Mouse (Mus musculus) embryo, embryonic 11 days (tissue): ENCODE data around the gene 1190002N15Rik.

ENCODE experiments used
- DNase-seq: peaks from one replicate; pipeline ENCODE4 v3.0.0-alpha.2; 2015

1190002N15Rik gene

DNA sequence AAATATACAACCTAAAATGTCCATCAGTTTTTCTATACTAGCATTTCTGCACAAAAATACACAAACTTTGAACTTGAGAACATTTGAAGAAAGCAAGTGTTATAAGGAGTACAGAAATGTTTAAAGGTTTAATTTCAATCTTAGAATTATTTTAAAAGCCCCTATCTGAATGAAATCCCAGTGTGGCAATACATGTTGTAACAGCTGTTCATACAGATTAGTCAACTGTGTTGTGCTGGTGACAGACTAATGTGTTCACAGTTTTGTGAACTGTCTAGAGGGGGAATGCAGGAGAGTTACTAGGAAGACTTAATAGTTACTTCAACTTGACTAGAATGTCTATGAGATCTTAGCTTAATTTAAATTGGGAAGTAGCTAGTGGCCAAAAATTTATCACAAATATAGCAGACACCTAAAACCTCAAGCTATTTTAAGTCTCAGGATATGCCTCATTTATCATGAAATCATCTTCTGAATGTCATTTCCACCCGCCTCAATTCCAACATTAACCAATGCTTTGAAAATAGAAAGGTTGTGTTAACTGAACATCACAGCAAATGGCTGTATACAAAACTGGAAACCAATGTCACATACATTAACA is 8.6 kb downstream of the 1190002N15Rik start:
- DNase-seq: no peak

DNA sequence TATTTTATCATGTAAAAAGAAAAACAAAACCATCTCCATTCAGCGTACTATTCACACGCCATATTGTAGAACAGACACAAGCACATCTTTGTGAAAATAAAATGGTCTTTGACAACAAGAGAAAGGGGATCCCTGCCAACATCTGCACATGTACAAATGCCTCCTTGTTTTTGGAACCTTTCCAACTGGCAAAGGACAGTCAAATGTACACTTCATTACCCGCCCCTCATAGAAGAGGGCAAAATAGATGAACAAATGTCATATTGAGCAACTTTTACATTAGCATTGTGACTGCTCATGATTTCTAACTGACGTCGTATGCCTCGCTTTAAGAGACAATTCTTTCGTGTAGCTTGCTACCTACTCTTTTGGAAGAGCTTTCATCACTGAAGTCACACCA is 11.4 kb downstream of the 1190002N15Rik start:
- no peak for DNase-seq

DNA sequence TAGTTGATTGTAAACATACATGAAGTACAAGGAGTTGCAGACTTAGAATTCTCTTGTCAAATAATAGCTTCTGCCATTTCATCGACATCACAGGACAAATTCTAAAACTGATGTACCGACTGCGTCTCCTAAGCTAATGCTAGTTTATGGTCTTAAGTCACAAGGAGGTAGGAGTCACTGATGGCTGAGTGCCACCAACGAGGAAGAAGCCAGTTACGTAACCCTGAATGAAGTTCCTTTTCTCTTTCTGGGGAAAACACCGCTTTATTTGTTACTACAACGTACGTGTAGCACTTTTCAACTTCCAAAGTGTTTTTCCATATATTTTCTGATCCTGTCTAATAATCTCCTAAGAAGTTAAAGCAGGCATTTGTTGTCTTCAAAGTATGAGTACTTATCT is 25.6 kb downstream of the 1190002N15Rik start:
- DNase-seq: no peak

DNA sequence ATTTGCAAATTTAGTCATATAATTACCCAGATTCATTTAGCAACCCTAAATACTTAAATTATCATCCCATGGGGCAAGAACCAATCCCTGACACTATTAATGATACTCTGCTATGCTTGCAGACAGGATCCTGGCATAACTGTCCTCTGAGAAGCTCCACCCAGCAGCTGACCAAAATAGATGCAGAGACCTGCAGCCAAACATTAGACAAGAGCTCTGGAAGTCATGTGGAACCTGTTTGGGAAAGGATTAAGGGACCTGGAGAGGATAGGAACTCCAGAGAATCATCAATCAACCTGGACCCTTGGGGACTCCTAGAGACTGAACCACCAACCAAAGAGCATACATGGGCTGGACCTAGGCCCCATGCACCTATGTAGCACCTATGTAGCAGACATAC is 26.7 kb downstream of the 1190002N15Rik start:
- DNase-seq: no peak

DNA sequence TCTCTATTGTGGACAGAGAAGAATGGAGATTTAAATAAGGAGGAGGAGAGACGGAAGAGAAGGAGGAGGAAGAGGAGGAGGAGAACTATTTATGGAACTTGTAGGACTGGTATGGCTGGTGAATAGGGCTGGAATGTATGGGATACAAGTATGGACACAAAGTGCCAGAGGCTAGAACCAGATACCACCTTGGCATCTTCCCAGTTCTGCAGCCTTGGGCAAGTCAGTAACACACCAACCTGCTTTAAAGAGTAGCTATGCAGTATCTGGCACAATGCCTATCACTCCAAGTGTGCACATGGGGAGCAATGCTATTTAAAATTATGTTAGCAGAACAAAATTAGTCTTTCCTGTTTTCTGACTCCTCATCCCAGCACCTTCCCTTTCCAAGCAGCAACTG is 30.9 kb downstream of the 1190002N15Rik start:
- DNase-seq: no peak

DNA sequence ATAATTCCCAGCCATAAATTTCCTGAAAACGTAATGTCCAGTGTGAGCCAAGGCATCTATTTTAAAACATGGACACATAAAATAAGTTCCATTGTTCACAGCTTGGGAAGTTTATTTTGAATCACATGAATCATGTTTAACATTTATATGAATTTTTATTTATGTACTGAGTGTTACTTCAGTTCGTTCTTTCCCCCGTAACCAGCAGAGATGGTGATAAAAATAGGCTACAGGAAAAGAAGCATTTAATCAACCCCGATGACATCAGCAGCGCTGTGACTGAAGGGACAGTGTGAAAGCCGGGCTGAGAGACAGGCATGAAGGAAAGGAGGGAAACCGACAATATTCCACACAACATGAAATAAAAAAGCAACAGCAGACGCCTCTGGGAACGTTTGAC is 46.4 kb downstream of the 1190002N15Rik start:
- DNase-seq: no peak

DNA sequence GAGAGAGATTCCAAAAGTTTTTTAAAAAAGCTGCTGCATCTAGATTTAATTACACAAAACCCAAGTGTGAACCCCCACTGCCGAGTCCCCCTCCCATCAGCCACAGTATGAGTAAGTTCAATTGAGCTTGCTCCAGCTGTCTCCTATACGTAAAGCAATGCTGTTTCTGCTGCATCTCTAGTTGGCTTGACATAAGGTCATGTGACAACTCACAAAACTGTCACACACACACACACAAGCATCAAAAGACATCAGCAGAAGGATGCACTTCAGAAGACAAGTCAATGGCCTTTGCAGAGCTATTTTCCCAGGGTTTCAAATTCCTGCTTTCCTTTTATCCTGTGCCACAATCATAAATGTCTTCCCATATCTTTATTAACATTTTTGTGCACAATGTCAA is 49.9 kb downstream of the 1190002N15Rik start:
- no peak for DNase-seq

DNA sequence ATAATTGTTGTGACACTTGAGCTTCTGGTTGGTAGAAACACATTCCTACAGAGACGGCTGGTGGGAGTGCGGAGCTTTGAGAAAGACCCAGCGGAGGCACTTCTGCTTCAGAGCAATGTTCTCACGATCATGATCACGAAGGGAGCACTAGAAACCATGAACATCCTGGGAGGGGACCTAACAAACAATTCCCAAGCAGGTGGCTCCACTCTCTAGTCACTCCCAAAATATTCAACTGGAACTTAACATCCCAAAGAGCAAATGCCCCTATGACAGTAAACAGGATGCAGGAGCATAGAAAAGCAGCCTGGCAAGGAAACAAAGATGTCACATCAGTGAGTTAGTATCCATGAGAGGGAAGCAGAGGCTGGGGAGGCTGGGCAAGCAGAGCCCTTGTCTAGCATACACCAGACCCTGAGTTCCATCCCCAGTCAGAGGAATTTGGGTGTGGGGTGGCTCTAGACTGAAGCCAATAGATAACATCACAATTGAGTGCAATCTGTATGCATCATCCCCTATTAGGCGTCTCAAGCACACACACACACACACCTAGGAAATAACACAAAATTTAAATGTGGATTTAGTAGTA is 54.5 kb downstream of the 1190002N15Rik start:
- no peak for DNase-seq

DNA sequence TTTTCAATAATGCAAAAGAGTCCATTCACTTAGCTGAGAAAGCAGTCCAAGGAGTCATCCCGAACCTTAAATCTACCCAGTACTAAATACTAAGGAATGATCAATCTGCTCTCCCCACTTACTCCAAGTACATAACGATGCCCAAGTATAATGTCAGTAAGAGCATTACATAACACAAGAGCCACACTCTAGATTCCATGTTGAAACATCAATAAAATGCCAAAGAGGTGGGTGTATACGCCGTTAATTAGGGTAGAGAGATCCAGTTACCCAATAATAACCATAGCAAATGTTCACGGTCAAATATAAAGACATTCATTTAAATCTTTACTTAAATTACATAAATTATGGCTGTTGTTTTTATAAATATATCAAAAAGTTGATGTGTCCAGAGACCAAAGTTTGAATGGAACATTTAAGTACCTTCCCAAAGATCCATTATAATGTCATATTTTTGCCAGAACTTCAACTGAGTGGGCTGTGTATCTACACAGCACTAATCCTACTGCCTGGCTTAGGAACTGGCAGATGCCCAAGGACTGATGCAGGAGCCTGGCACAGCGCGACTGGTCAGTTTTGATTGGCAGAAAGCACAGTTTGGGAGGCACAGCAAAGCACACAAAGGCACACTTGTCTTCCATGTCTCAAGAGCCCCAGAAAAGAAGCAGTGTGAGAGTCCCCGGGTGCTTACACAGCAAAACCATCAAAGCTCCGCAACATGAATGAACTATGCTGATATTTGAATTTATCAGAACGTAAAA is 55.5 kb downstream of the 1190002N15Rik start:
- DNase-seq: peak; percentile 16

DNA sequence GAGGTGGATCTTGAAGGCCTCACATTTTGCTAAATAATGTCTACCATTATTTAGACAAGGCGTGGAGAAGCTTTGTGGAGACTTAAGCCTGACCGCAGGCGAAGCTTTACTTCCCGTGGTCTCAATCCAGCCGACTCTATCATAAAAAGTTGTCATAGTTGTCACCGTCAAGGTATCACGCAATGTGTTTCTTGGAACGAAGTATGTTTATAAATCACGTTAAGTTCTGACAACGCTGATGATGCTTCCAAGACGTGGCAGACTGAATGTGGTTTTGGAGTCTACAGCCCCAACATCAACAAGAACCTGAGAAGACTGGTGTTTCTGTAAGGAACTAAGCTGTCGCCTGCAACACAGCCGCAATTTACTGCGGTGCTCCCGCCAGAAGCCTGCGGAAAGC is 56.8 kb downstream of the 1190002N15Rik start:
- DNase-seq: no peak

DNA sequence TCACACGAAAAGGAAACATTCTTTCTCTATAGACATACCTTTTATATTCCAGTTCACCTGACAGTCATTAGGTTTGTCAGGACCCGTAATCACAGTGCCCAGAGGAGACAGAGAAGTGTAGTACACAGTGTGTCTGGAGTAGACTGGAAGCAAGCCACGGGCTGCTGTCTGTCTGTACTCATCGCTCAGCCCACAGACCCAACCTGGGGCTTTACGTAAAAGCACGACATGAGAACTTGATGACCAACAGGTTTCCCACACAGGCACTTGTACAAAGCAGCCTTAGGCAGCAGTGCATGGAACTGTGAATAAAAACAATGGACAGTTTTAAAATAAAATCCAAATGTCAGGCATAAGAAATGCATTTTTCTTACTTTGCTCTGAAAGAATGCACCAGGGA is 58.5 kb downstream of the 1190002N15Rik start:
- DNase-seq: no peak

DNA sequence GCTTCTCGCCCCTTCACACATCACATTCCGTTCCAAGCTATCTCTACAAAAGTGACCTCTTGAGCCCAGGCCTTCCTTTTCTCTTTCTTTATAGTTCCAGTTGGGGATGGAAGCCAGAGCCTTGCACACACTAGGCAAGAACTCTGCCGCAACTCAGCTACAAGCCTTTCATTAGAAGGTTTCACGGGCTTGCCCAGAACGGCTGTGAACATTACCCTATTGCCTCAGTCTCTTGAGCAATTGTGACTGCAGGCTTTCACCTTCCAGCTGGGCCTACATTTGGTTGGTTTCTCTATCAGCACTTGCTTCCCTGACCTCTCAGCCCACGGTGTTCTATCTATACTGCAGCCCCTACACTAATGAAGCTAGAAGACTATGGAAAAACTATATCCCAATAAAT is 58.9 kb downstream of the 1190002N15Rik start:
- DNase-seq: no peak

DNA sequence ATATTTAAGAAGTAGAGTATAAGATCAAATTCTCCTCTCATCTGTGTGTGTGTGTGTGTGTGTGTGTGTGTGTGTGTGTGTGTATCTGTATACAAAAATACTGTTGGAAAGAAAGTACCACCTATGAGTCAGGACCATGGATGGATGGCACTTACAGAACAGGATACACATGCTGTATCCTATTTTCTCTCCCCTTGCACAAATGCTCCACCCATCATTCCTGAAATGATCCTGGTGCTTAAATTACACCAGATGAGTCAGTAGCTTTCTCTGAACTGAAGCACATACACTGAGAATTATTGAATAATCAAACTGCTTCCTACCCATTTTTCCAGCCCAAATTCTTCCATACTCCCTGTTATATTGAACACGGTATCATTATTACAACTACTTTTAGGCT is 61.9 kb downstream of the 1190002N15Rik start:
- no peak for DNase-seq

DNA sequence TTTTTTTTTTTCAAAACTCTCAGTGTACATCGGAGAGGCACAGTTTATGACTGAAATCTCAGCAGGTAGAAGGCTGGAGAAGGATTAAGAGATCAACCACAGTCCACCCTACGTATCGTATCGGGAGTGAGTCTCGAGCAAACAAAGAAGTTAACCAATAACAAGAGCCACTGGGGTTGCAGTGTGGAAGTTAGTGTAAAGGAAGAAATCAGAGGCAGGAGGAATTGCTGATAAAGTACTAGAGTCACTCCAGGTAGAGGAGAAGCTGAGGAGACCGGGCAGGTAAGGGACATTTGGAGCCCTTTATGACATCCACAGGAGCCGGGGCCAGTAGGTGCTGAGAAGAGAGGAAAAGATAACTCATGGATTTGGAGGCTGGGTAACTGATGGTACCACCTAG is 64.0 kb downstream of the 1190002N15Rik start:
- no peak for DNase-seq

DNA sequence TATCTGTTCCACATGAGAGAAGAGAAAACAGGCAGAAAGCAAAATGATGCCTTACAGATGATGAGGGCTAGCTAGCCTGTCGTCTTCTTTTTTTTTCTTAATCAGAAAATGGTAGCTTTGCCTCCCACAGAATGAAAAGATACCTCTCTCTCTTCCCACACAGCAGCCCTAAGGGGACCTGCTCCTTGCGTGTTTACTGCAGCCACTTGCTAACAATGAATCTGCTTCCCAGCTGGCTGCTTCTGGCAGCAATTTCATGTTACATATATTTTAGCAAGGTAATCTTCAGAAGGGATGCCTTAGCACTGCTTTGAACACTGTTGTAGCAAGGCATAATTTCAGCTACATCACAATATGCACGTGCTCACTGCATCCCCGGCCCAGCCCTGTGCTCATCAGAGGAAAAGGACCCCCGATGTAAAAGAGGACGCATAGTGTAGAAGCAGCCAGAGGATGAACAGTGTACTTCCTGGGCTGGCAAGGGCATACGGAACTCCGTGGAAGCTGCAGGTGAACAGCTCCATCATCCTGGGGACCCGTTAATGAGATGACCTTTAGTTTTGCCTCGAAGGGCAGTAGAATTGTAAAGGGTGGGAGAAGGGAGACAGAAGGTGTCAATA is 64.8 kb downstream of the 1190002N15Rik start:
- DNase-seq: no peak

DNA sequence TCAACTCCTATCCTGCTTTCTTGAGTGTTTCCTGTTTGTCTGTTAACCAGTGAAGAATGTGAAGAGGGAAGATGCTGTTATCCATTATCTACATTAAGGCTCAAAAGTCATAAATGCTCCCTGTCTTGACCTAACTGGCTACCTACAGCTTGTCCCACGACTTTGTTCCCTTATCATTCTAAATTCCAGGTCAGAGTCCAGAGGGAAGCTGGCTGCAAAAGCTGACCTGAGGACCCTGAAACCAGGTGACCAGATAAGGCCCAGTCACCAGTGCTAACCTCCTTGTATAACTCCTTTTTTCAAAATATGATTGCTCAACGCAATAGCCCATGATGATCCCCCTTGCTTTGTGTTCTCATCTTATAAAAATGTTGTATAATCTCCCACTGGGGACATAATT is 66.4 kb downstream of the 1190002N15Rik start:
- no peak for DNase-seq
